Mouse (Mus musculus): ENCODE data around the gene Dhrs4. TPM values are rescaled to one million over a fixed set of nuclear protein-coding genes. Genes with fewer than 3 reads are reported as not detected.

Gene Dhrs4
- polyA plus RNA-seq, 1 experiment from 2014 or later, result 20.8 TPM

- 8% methylated on average over 2 of the region's 2 CpGs for WGBS
- H3K9me3 ChIP-seq, result no peaks in the 10 kb centered on the region
These were observed 40.3 kb downstream of the Dhrs4 start for GRCm38 (mm10) chr14:55518897-55519296.

GRCm38 (mm10) chr14:55519604-55520003 lies 41.0 kb downstream of the Dhrs4 start:
- ATAC-seq (replicated peaks), result no peak
- WGBS, result 65% methylated on average over 4 of the region's 4 CpGs

More at GRCm38 (mm10) chr14:55518897-55519296, 40.3 kb downstream of the Dhrs4 start:
- ATAC-seq (replicated peaks), result peak; percentile 67
- H3K4me2 ChIP-seq, result no peak overlapping the region
- H3K4me1 ChIP-seq, result peaks cover 14% of the 10 kb centered on the region
- no peak overlapping the region for H3K27ac ChIP-seq
- H3K36me3 ChIP-seq (replicated peaks), result no peaks in the 10 kb centered on the region
- H3K27me3 ChIP-seq (replicated peaks), result no peaks in the 10 kb centered on the region
- no peak overlapping the region for H3K9ac ChIP-seq
- no peak overlapping the region for H3K4me3 ChIP-seq

GRCm38 (mm10) chr14:55520451-55521361 lies 42.1 kb downstream of the Dhrs4 start:
- peak overlapping the region; percentile 89 for H3K4me2 ChIP-seq
- under 1% methylated on average over 61 of the region's 61 CpGs for WGBS
- peak overlapping the region; percentile 53 for H3K4me3 ChIP-seq
- H3K27ac ChIP-seq, result peak overlapping the region; percentile 83
- peaks cover 14% of the 10 kb centered on the region for H3K4me1 ChIP-seq
- no peaks in the 10 kb centered on the region for H3K36me3 ChIP-seq (replicated peaks)
- peak overlapping the region; percentile 63 for H3K9ac ChIP-seq
- ATAC-seq (replicated peaks), result peak; percentile 85
- H3K27me3 ChIP-seq (replicated peaks), result no peaks in the 10 kb centered on the region
- no peaks in the 10 kb centered on the region for H3K9me3 ChIP-seq

More at GRCm38 (mm10) chr14:55519604-55520003, 41.0 kb downstream of the Dhrs4 start:
- Histone ChIP-seq H3K9ac (no peak overlapping the region), H3K9me3 (no peaks in the 10 kb centered on the region), H3K4me2 (no peak overlapping the region), H3K36me3 (replicated peaks) (no peaks in the 10 kb centered on the region), H3K27me3 (replicated peaks) (no peaks in the 10 kb centered on the region), H3K4me1 (peaks cover 14% of the 10 kb centered on the region), H3K4me3 (no peak overlapping the region), H3K27ac (peak overlapping the region; percentile 27; the same call in 1 of the 2 replicates)

- H3K9me3 ChIP-seq, result no peaks in the 10 kb centered on the region
- ATAC-seq (replicated peaks), result no peak
- H3K4me1 ChIP-seq, result peaks cover 11% of the 10 kb centered on the region
- no peaks in the 10 kb centered on the region for H3K27me3 ChIP-seq (replicated peaks)
- no peak overlapping the region for H3K4me2 ChIP-seq
- H3K9ac ChIP-seq, result no peak overlapping the region
- H3K27ac ChIP-seq, result no peak overlapping the region
- H3K36me3 ChIP-seq (replicated peaks), result no peaks in the 10 kb centered on the region
- WGBS, result 57% methylated on average over 4 of the region's 4 CpGs
- H3K4me3 ChIP-seq, result no peak overlapping the region
These were observed 45.5 kb downstream of the Dhrs4 start for GRCm38 (mm10) chr14:55524062-55524461.

GRCm38 (mm10) chr14:55524785-55525184 lies 46.2 kb downstream of the Dhrs4 start, which contains the start of gene Nrl:
TSS of gene Nrl (minus strand) at chr14:55524981.
- H3K4me3 ChIP-seq, result no peak within 1 kb of the TSS
- no peaks in the 10 kb centered on the region for H3K27me3 ChIP-seq (replicated peaks)
- WGBS, result 45% methylated on average over 8 of the region's 8 CpGs
- H3K9ac ChIP-seq, result no peak within 1 kb of the TSS
- H3K4me1 ChIP-seq, result peaks cover 5% of the 10 kb centered on the region
- ATAC-seq (replicated peaks), result no peak
- H3K9me3 ChIP-seq, result no peaks in the 10 kb centered on the region
- H3K4me2 ChIP-seq, result no peak within 1 kb of the TSS
- H3K36me3 ChIP-seq (replicated peaks), result no peaks in the 10 kb centered on the region
- no peak within 1 kb of the TSS for H3K27ac ChIP-seq

- Histone ChIP-seq H3K4me1 (no peaks in the 10 kb centered on the region), H3K9ac (no peak overlapping the region), H3K27me3 (replicated peaks) (no peaks in the 10 kb centered on the region), H3K27ac (no peak overlapping the region), H3K36me3 (replicated peaks) (no peaks in the 10 kb centered on the region), H3K9me3 (no peaks in the 10 kb centered on the region), H3K4me3 (no peak overlapping the region), H3K4me2 (no peak overlapping the region)
- WGBS, result 77% methylated on average over 2 of the region's 2 CpGs
- ATAC-seq (replicated peaks), result no peak
These were observed 48.1 kb downstream of the Dhrs4 start for GRCm38 (mm10) chr14:55526674-55527073.

- Histone ChIP-seq H3K36me3 (replicated peaks) (no peaks in the 10 kb centered on the region), H3K9ac (no peak overlapping the region), H3K4me3 (no peak overlapping the region), H3K4me2 (no peak overlapping the region), H3K9me3 (no peaks in the 10 kb centered on the region), H3K27me3 (replicated peaks) (no peaks in the 10 kb centered on the region), H3K27ac (no peak overlapping the region), H3K4me1 (no peaks in the 10 kb centered on the region)
- 23% methylated on average over 3 of the region's 3 CpGs for WGBS
- ATAC-seq (replicated peaks), result no peak
These were observed 49.4 kb downstream of the Dhrs4 start for GRCm38 (mm10) chr14:55527940-55528339.

GRCm38 (mm10) chr14:55536116-55536745 lies 57.7 kb downstream of the Dhrs4 start:
- H3K9me3 ChIP-seq, result no peaks in the 10 kb centered on the region
- WGBS, result 61% methylated on average over 6 of the region's 6 CpGs
- no peaks in the 10 kb centered on the region for H3K27me3 ChIP-seq (replicated peaks)
- H3K4me2 ChIP-seq, result no peak overlapping the region
- H3K4me1 ChIP-seq, result peaks cover 16% of the 10 kb centered on the region
- no peak overlapping the region for H3K9ac ChIP-seq
- ATAC-seq (replicated peaks), result no peak
- no peak overlapping the region for H3K27ac ChIP-seq
- H3K4me3 ChIP-seq, result no peak overlapping the region
- H3K36me3 ChIP-seq (replicated peaks), result no peaks in the 10 kb centered on the region

Other genes with a start within 250 kb of the Dhrs4 start
- 32.4 and 36.1 TPM in 2 replicates for gene Carmil3, start 11.9 kb downstream of the Dhrs4 start, polyA plus RNA-seq (2015; fragmentation: Nextera tagmentation; extraction: Ambion mirVana)
- gene Cpne6, start 31.7 kb downstream of the Dhrs4 start, polyA plus RNA-seq (2015; fragmentation: Nextera tagmentation; extraction: Ambion mirVana), result 1.9 and 2.1 TPM in 2 replicates
- 0.15 and 0.17 TPM in 2 replicates for gene Nrl, start 46.2 kb downstream of the Dhrs4 start, polyA plus RNA-seq (2015; fragmentation: Nextera tagmentation; extraction: Ambion mirVana)
- gene Pck2, start 61.5 kb downstream of the Dhrs4 start, polyA plus RNA-seq (2015; fragmentation: Nextera tagmentation; extraction: Ambion mirVana), result 25.4 and 28.0 TPM in 2 replicates
- 129 and 135 TPM in 2 replicates for gene Dcaf11, start 81.2 kb downstream of the Dhrs4 start, polyA plus RNA-seq (2015; fragmentation: Nextera tagmentation; extraction: Ambion mirVana)
- 1.4 TPM in 1 of 2 replicates, not detected in the other for gene A730061H03Rik, start 81.6 kb downstream of the Dhrs4 start, polyA plus RNA-seq (2015; fragmentation: Nextera tagmentation; extraction: Ambion mirVana)
- 0.23 TPM in 1 of 2 replicates, not detected in the other for gene Fitm1, start 96.9 kb downstream of the Dhrs4 start, polyA plus RNA-seq (2015; fragmentation: Nextera tagmentation; extraction: Ambion mirVana)
- 215 and 217 TPM in 2 replicates for gene Psme1, start 99.4 kb downstream of the Dhrs4 start, polyA plus RNA-seq (2015; fragmentation: Nextera tagmentation; extraction: Ambion mirVana)
- 29.3 and 32.9 TPM in 2 replicates for gene Emc9, start 106.5 kb downstream of the Dhrs4 start, polyA plus RNA-seq (2015; fragmentation: Nextera tagmentation; extraction: Ambion mirVana)
- 150 and 184 TPM in 2 replicates for gene Psme2, start 112.4 kb downstream of the Dhrs4 start, polyA plus RNA-seq (2015; fragmentation: Nextera tagmentation; extraction: Ambion mirVana)
- 23.0 and 24.2 TPM in 2 replicates for gene Rnf31, start 113.0 kb downstream of the Dhrs4 start, polyA plus RNA-seq (2015; fragmentation: Nextera tagmentation; extraction: Ambion mirVana)
- 10.0 and 13.5 TPM in 2 replicates for gene Irf9, start 124.8 kb downstream of the Dhrs4 start, polyA plus RNA-seq (2015; fragmentation: Nextera tagmentation; extraction: Ambion mirVana)
- 6.5 and 6.6 TPM in 2 replicates for gene Rec8, start 139.3 kb downstream of the Dhrs4 start, polyA plus RNA-seq (2015; fragmentation: Nextera tagmentation; extraction: Ambion mirVana)
- gene Ipo4, start 157.2 kb downstream of the Dhrs4 start, polyA plus RNA-seq (2015; fragmentation: Nextera tagmentation; extraction: Ambion mirVana), result 116 and 121 TPM in 2 replicates
- gene Gm49378, start 159.1 kb downstream of the Dhrs4 start, polyA plus RNA-seq (2015; fragmentation: Nextera tagmentation; extraction: Ambion mirVana), result 0.79 and 1.1 TPM in 2 replicates
- gene Tm9sf1, start 165.0 kb downstream of the Dhrs4 start, polyA plus RNA-seq (2015; fragmentation: Nextera tagmentation; extraction: Ambion mirVana), result 63.0 and 65.0 TPM in 2 replicates
- gene Tssk4, start 171.4 kb downstream of the Dhrs4 start, polyA plus RNA-seq (2015; fragmentation: Nextera tagmentation; extraction: Ambion mirVana), result 0.41 and 0.43 TPM in 2 replicates
- 77.1 and 79.5 TPM in 2 replicates for gene Mdp1, start 181.8 kb downstream of the Dhrs4 start, polyA plus RNA-seq (2015; fragmentation: Nextera tagmentation; extraction: Ambion mirVana)
- gene Gmpr2, start 193.2 kb downstream of the Dhrs4 start, polyA plus RNA-seq (2015; fragmentation: Nextera tagmentation; extraction: Ambion mirVana), result 42.8 and 43.1 TPM in 2 replicates
- gene Nedd8, start 193.4 kb downstream of the Dhrs4 start, polyA plus RNA-seq (2015; fragmentation: Nextera tagmentation; extraction: Ambion mirVana), result 531 and 550 TPM in 2 replicates
- 25.6 TPM in 2 replicates for gene Tinf2, start 203.1 kb downstream of the Dhrs4 start, polyA plus RNA-seq (2015; fragmentation: Nextera tagmentation; extraction: Ambion mirVana)
- gene Tgm1, start 235.2 kb downstream of the Dhrs4 start, polyA plus RNA-seq (2015; fragmentation: Nextera tagmentation; extraction: Ambion mirVana), result 0.20 and 0.27 TPM in 2 replicates
- 56.7 and 61.4 TPM in 2 replicates for gene Rabggta, start 243.5 kb downstream of the Dhrs4 start, polyA plus RNA-seq (2015; fragmentation: Nextera tagmentation; extraction: Ambion mirVana)

All from midbrain, embryonic 15.5 days (tissue).